Mouse (Mus musculus) splenic B cell, adult 2 months (primary cell): ENCODE measurements at regions not wholly inside any gene's neighbourhood (a gene's known extent, or its start where the extent isn't known, plus 50 kb on each side); places are given as distances from the start of the nearest gene placed in this dataset.

Experiments used
- DNase-seq: peaks from one replicate; pipeline ENCODE4 v3.0.0-alpha.2; 2011; ENCODE audit warnings: low read depth, low spot score
- H3K27me3 ChIP-seq: 2 replicates; pipeline ENCODE4 v1.6.1; 2012; ENCODE audit warnings: mild to moderate bottlenecking, low read length, moderate library complexity, mixed read lengths; ENCODE audit not compliant: control insufficient read depth, poor library complexity, insufficient read depth, severe bottlenecking
- H3K36me3 ChIP-seq: 2 replicates; pipeline ENCODE4 v1.6.1; 2012; ENCODE audit warnings: mild to moderate bottlenecking, low read length, moderate library complexity, mixed read lengths; ENCODE audit not compliant: control insufficient read depth, poor library complexity, insufficient read depth, severe bottlenecking

DNA sequence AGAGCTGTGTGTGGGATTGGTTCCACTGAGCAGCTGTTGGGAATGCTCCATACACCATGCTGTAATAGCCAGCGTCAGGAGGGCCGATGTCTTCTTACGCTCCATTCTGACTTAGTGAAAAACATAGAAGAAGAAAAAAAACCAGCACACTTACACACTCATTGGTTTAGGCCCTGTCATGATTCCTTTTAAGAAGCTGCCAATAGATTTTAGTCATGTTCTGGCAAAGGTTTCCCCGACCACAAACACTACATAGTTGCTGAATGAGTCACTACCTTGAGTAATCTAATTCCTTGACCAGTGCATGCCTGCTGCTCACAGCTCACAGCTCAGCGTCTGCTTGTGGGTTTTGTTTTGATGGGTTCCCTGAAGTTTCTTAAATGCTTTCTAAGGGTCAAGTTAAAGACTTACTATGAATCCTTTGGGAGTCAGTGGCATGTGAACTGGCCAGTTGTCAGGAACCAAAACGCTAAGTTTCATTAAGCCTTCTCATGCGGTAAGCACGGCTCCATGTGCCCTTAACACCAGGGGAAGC, 58.8 kb upstream of the Bach2 start:
- H3K27me3 ChIP-seq = no peaks in the 10 kb centered on the region
- no peaks in the 10 kb centered on the region for H3K36me3 ChIP-seq
- no peak for DNase-seq

DNA sequence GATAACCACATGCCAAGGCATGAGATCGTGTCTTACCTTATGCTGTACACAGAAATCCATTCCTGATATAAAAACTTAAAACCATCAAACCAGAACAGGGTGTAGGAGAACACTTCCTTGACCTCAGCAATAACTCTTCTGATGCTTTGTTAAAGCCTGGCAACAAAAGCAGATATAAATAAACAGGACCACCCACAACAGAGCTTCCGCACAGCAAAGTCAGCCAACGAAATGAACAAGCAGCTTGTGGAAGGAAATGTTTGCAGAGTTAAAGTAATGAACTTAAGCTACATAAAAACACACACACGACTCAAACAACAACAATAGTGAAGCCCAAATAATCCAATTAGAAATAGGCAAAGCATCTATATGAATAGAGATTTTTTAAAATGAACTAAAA, 54.8 kb upstream of the Bach2 start:
- DNase-seq = no peak
- Histone ChIP-seq H3K36me3 (no peaks in the 10 kb centered on the region), H3K27me3 (no peaks in the 10 kb centered on the region)

DNA sequence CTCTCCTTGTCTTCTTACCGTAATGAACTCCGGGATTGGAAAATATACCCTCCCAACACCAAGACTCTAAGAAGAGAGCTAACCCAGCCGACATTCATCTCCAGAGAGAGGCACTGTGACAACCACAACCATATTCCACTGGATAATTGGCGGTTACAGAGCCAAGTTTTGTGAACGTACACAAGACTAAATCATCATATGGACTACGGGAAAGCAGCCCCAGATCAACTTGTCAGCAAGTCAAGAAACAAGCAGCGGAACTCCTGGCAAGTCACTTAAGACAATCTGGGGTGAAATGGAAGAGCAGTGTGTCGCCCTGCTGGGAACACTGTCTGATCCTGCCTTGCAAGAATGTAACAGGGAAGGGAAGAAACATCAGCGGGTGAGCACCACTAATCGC, 52.6 kb upstream of the Bach2 start:
- no peaks in the 10 kb centered on the region for H3K27me3 ChIP-seq
- H3K36me3 ChIP-seq = no peaks in the 10 kb centered on the region
- DNase-seq = no peak

DNA sequence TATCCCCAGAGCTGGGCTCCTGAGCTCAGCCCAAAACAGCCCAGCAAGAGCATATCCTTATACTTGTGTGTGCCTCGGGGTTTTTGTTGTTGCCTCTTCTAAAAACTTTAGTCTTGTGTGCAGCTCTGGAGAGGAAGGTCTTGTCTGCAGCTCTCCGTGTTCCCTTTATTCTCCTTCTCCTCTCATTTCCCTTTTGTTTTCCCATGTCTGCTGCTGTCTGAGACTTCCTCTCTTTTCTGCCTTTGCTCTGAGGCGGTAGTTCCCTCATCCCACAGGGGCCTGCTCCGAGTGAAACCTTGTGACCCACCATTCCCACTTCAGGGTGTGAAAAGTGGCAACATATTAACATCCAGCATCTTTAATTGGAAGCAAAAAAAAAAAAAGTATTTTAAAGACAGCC, 51.5 kb upstream of the Bach2 start:
- DNase-seq = no peak
- Histone ChIP-seq H3K27me3 (no peaks in the 10 kb centered on the region), H3K36me3 (no peaks in the 10 kb centered on the region)

DNA sequence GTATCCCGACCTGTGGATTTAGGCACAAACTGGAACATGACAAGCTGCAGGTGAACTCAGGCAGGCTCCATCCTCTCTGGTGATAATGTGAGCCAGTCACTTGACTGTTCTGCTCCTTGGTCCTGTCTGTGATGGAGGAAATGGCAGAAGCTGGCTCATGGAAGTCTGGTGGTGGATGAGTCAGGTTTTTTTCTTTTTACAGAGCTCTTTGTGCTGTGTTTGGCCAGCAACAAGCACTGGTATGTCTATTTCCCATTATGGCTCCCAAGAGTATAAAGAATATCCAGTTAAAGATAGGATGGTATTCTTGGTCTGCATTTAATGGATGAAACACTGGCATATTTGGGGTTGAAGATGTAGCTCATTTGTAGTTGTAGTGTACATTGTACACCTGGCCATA, 50.5 kb upstream of the Bach2 start:
- DNase-seq = no peak
- no peaks in the 10 kb centered on the region for H3K36me3 ChIP-seq
- no peaks in the 10 kb centered on the region for H3K27me3 ChIP-seq

DNA sequence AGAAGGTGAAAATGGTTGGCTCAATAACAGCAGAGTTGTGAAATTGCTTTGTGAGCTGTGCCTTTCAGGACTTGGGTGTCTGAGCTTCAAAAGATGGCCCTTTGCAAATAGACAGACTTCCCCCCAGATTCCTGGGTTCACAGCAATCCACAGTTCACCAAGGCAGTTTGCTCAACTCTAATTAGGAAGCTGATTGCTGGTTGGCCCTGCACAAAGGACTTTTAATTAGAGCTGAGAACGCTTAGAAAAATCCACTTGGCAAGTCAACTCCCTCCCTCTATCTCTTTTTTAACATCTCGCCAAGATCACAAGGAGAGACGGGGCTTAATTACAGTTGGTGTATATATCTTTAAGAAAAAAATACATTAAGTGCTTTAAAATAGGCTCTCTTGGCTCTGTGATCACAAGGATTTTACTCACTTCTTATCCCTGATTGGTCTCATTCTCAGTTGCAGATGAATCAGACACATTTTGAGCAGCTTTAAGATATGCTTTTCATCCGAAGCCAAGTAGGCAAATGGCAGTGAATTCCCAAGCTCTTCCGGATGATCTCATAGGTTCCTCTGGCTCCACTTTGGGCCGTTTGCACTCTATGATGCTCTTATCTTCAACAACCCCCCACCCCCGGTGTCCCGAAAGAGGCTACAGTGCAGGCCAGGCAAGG, 49.7 kb upstream of the Bach2 start:
- no peak for DNase-seq
- Histone ChIP-seq H3K27me3 (no peaks in the 10 kb centered on the region), H3K36me3 (no peaks in the 10 kb centered on the region)
